Mouse (Mus musculus) urinary bladder, postnatal 0 days (tissue): ENCODE results near the gene Olfr1504. TPM values are rescaled to one million over a fixed set of nuclear protein-coding genes. Genes with fewer than 3 reads are reported as not detected.

Experiments used
- polyA plus RNA-seq: library from polyadenylated mRNA; unstranded; fragments of >200 nt; fragmentation: Nextera tagmentation; extraction: Ambion mirVana; gene quantifications from 2 replicates; pipeline ENCODE4 v1.2.1, GENCODE M21; 2015

Olfr1504 gene
- polyA plus RNA-seq = not detected in 2 replicates

DNA sequence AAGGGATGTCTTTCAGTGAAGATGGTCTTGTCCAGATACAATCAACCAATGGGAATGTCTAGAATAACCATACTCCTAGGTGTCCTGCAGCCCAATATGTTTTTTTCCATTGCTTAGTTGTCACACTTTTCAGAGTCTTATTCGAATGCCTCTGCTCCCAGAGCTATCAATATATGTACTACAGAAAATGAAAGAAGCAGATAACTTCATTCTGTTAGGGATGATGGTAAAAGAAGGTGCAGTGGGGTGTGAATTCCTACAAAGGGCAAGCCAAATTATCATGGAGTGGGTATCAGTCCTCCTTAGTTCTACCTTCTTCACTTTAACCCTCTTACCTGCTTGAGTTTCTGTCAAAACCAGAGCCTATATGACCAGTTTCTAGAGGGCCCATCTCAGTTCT is at the start of gene Olfr1504:
Olfr1504 (minus strand) TSS at position 101 of the 400 bp plus-strand sequence.

DNA sequence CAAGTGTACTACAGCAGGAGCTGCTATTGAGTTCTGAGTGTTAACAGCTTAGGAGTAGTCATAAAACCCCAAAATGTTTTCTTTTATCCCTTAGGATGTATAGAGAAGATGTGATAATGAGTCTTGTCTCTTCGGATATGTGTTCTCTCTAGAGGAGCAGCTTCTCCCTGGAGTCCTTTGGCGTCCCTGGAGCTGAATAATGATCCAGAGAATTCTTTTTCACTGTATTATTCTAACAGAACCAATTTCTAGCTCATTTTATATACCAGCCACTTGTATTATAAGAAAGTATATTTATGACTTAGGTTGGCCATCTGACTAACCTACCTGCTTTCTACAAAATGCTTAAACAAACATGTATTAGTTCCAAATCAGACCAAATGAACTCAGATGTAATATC is 15.5 kb upstream of the Olfr1504 start, which contains the start of gene Olfr1505:
Olfr1505 (plus strand) TSS at position 301 of the 400 bp plus-strand sequence.

DNA sequence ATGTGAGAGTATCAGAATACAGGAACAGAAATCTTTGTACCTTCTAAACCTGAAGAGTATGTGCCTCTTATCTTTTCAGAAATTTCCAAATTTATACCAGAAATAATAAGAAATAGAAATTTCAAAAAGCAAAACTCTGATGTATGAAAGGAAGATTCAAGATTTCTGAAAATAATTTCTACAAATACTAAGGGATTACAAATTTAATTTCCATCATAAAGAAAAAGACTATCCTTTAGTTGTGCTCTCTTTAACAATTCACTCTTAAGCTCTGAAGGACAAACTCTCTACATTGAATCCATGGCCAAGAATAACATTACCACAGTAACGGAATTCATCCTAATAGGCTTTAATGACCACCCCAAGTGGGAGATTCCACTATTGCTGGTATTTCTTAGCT is 36.2 kb downstream of the Olfr1504 start, which contains the start of gene Olfr1502:
Olfr1502 (plus strand) TSS at position 301 of the 400 bp plus-strand sequence.

GRCm38 (mm10) chr19:13850592-13850991 is 47.1 kb downstream of the Olfr1504 start, which contains the start of gene Olfr1501:
Gene Olfr1501 (minus strand): TSS chr19:13850692.

Other genes with a start within 250 kb of the Olfr1504 start
- gene Olfr1490, start 246.8 kb downstream of the Olfr1504 start, polyA plus RNA-seq = not detected in 2 replicates
- gene Olfr1491, start 200.7 kb downstream of the Olfr1504 start, polyA plus RNA-seq = not detected in 2 replicates
- not detected in 2 replicates for gene Olfr1493-ps1, start 174.7 kb downstream of the Olfr1504 start, polyA plus RNA-seq
- not detected in 2 replicates for gene Olfr1494, start 158.2 kb downstream of the Olfr1504 start, polyA plus RNA-seq
- not detected in 2 replicates for gene Olfr1495, start 133.3 kb downstream of the Olfr1504 start, polyA plus RNA-seq
- not detected in 2 replicates for gene Olfr1496, start 120.0 kb downstream of the Olfr1504 start, polyA plus RNA-seq
- not detected in 2 replicates for gene Olfr1497, start 99.7 kb downstream of the Olfr1504 start, polyA plus RNA-seq
- not detected in 2 replicates for gene Olfr1499, start 78.5 kb downstream of the Olfr1504 start, polyA plus RNA-seq
- not detected in 2 replicates for gene Olfr1500, start 67.4 kb downstream of the Olfr1504 start, polyA plus RNA-seq
- not detected in 2 replicates for gene Olfr1501, start 47.2 kb downstream of the Olfr1504 start, polyA plus RNA-seq
- not detected in 2 replicates for gene Olfr1502, start 36.1 kb downstream of the Olfr1504 start, polyA plus RNA-seq
- not detected in 2 replicates for gene Olfr1505, start 15.6 kb upstream of the Olfr1504 start, polyA plus RNA-seq